Mouse (Mus musculus) bone marrow macrophage, adult 2 months (primary cell): Measurements from ENCODE around the gene Pax4.

Experiments used
- CTCF ChIP-seq: IDR thresholded peaks from 2 replicates; pipeline ENCODE4 v1.5.1; 2012; ENCODE audit warnings: low read depth, mild to moderate bottlenecking, low read length, moderate library complexity
- POLR2A ChIP-seq: IDR thresholded peaks from 2 replicates; pipeline ENCODE4 v1.6.1; 2012; ENCODE audit warnings: mild to moderate bottlenecking, low read depth, low read length, borderline replicate concordance

DNA sequence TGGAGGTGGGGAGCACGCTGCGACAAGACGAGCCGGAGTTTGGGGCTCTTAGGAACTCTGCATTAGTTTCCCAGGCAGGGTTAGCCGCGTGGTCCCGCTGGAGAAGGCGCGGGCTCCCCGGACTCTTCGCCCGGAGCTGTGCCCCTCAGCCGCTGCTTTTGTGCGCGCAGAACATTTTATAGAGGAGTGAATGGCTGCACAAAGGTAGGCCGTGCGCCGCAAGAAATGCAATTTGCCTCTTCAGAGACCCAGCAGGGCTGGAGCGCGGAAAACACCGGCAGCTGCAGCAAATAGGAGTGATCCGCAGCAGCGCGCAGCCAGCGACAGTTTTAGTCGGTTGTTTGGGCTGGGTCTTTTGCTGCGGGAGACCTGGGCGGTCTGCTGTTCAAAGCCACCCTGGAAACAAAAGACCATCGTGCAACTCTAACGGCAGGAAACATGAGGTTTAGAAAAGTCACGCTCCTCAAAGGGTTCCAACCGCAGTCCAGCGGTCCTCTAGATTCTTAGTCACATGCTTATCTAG, 51.4 kb downstream of the Pax4 start, which contains the start of gene Zfp800:
- TF ChIP-seq POLR2A (no peak), CTCF (no peak)
